Mouse (Mus musculus): ENCODE measurements at regions not wholly inside any gene's neighbourhood (a gene's known extent, or its start where the extent isn't known, plus 50 kb on each side); places are given as distances from the start of the nearest gene placed in this dataset.

DNA sequence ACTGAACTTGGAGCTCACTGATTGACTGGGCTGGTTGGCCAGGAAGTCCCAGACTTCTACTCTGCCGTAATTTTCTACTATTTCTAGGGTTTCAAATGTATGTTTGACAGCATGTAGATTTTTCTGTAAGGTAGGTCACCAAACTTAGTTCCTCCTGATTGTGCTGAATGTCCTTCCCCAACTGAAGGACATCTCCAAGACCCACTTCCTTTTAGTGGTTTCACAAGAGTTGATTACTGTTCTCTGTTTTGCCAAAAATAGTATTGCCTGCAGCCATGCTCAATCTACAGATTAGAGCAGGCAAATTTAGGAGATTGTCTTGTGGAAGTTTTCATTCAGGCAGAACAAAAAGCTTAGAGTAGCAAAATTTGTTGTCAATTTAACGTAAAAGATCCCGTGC lies 396.7 kb upstream of the Slc8a1 start:
- ATAC-seq (ENCODE audit: poor library complexity, severe bottlenecking) = peak; percentile 92

DNA sequence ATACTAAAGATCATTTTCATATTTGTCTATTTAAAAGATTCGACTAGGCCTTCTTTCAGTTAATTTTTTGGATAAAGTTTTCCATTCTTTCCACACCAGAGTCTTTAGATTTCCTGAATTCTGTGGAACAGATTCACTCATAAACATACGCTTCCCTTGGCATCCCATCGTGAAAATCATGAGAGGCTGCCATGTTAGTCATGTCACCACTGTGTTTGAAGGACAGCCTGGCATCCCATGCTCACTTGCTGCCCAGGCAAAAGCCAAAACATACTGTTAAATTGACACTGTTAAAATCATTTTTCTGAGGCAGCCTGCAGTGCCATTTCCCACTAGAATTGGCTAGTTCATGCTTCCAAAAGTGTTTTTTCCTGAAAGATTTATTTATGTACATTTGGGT lies 394.8 kb upstream of the Slc8a1 start:
- no peak for ATAC-seq (ENCODE audit: poor library complexity, severe bottlenecking)

DNA sequence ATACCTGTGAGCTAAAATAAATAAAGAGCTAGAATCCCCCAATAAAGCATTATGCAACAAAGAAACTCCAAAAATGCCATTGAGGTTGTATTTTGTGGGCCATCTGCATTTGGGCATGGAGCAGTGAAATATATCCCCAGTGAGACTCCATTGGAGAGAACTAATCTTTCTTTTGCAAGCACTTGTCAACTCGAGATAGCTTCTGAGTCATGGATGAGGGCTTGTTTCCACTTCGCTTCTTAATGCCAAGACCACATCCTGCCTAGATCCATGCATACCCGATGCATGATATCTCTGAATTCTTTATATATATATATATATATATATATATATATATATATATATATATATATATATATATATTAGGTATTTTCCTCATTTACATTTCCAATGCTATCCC lies 349.0 kb upstream of the Slc8a1 start:
- ATAC-seq (ENCODE audit: poor library complexity, severe bottlenecking) = no peak

DNA sequence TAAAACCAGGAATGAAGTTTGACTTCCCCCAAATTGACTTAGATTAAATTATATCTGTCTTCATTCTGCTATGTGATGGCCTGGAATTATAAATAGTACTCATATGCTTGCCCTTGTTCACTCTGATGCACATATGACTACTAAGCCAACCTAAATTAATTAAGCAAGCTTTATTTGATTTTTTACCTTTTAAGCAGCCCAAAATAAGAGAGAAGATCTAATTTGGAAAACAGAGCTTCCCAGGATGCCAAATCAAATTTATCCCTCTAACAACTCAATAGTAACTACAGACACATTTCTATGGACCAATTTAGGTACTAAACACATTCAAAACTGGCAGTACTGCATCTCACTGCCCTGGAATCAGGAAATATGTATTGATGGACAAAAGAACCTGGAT lies 342.1 kb upstream of the Slc8a1 start:
- ATAC-seq (ENCODE audit: poor library complexity, severe bottlenecking) = no peak
